Mouse (Mus musculus): ENCODE results near the gene Usp42. TPM values are rescaled to one million over a fixed set of nuclear protein-coding genes. Genes with fewer than 3 reads are reported as not detected.
A peak's percentile ranks its signal among the peaks of the same experiment; 100 is the strongest.

The Usp42 gene
- polyA plus RNA-seq (2017; shearing (Covaris generic)) = 1 to 10 TPM; 8.3 to 9.3 TPM

- peak; percentile 95 for ATAC-seq
Observed at GRCm38 (mm10) chr5:143732180-143732891, at the start of gene Usp42. Gene Usp42, minus strand, starts transcription at chr5:143732280.

- no peak for ATAC-seq
Observed at GRCm38 (mm10) chr5:143760508-143760907, 28.4 kb upstream of the Usp42 start.

GRCm38 (mm10) chr5:143759554-143759953 lies 27.5 kb upstream of the Usp42 start:
- ATAC-seq = no peak

- ATAC-seq = peak; percentile 71
Observed at GRCm38 (mm10) chr5:143757755-143758443, 25.8 kb upstream of the Usp42 start.

- ATAC-seq = no peak
Observed at GRCm38 (mm10) chr5:143755529-143756141, 23.6 kb upstream of the Usp42 start.

- ATAC-seq = no peak
Observed at GRCm38 (mm10) chr5:143749630-143750208, 17.6 kb upstream of the Usp42 start.

- ATAC-seq = no peak
Observed at GRCm38 (mm10) chr5:143731483-143732112, 482 bp downstream of the Usp42 start.

- ATAC-seq = peak; percentile 9
Observed at GRCm38 (mm10) chr5:143730915-143731314, 1.2 kb downstream of the Usp42 start.

- no peak for ATAC-seq
Observed at GRCm38 (mm10) chr5:143721962-143722361, 10.1 kb downstream of the Usp42 start.

GRCm38 (mm10) chr5:143712011-143712800 lies 19.9 kb downstream of the Usp42 start:
- ATAC-seq = no peak

GRCm38 (mm10) chr5:143711326-143711725 lies 20.8 kb downstream of the Usp42 start:
- ATAC-seq = peak; percentile 32

- no peak for ATAC-seq
Observed at GRCm38 (mm10) chr5:143706822-143707200, 25.3 kb downstream of the Usp42 start.

GRCm38 (mm10) chr5:143706030-143706821 lies 25.9 kb downstream of the Usp42 start:
- no peak for ATAC-seq

GRCm38 (mm10) chr5:143705659-143705982 lies 26.5 kb downstream of the Usp42 start:
- no peak for ATAC-seq

- no peak for ATAC-seq
Observed at GRCm38 (mm10) chr5:143704875-143705658, 27.0 kb downstream of the Usp42 start.

GRCm38 (mm10) chr5:143701074-143701473 lies 31.0 kb downstream of the Usp42 start:
- no peak for ATAC-seq

GRCm38 (mm10) chr5:143700247-143700646 lies 31.8 kb downstream of the Usp42 start:
- no peak for ATAC-seq

- ATAC-seq = no peak
Observed at GRCm38 (mm10) chr5:143698454-143698853, 33.6 kb downstream of the Usp42 start.

GRCm38 (mm10) chr5:143696323-143696722 lies 35.8 kb downstream of the Usp42 start:
- peak; percentile 40 for ATAC-seq

GRCm38 (mm10) chr5:143690926-143691325 lies 41.2 kb downstream of the Usp42 start:
- ATAC-seq = no peak
